Mouse (Mus musculus): Measurements from ENCODE around the gene Sprr2b. TPM values are rescaled to one million over a fixed set of nuclear protein-coding genes. Genes with fewer than 3 reads are reported as not detected.

The Sprr2b gene
- polyA plus RNA-seq, 1 experiment from 2014 or later, result not detected

GRCm38 (mm10) chr3:92351843-92352242 is 35.4 kb downstream of the Sprr2b start, which contains the start of gene Sprr2e:
Gene Sprr2e, plus strand, starts transcription at chr3:92352143.
- no peak within 1 kb of the TSS for H3K4me2 ChIP-seq
- no peak within 1 kb of the TSS for H3K27ac ChIP-seq
- H3K36me3 ChIP-seq, result no peaks in the 10 kb centered on the region
- no peaks in the 10 kb centered on the region for H3K27me3 ChIP-seq
- no peak within 1 kb of the TSS for H3K9ac ChIP-seq
- H3K4me3 ChIP-seq (replicated peaks), result no peak within 1 kb of the TSS
- no peaks in the 10 kb centered on the region for H3K9me3 ChIP-seq (replicated peaks)
- no peak for ATAC-seq (ENCODE audit: low read depth)
- no peak for DNase-seq
- WGBS (ENCODE audit: insufficient replicate concordance), result 60% methylated on average over 2 of the region's 2 CpGs
- H3K4me1 ChIP-seq (replicated peaks), result no peaks in the 10 kb centered on the region

GRCm38 (mm10) chr3:92361619-92362018 is 45.2 kb downstream of the Sprr2b start:
- H3K36me3 ChIP-seq, result no peaks in the 10 kb centered on the region
- no peak overlapping the region for H3K4me3 ChIP-seq (replicated peaks)
- DNase-seq (no peak), ATAC-seq (ENCODE audit: low read depth) (no peak)
- no peaks in the 10 kb centered on the region for H3K27me3 ChIP-seq
- no peak overlapping the region for H3K27ac ChIP-seq
- no peak overlapping the region for H3K4me2 ChIP-seq
- H3K9ac ChIP-seq, result no peak overlapping the region
- H3K4me1 ChIP-seq (replicated peaks), result no peaks in the 10 kb centered on the region
- H3K9me3 ChIP-seq (replicated peaks), result no peaks in the 10 kb centered on the region

- no peaks in the 10 kb centered on the region for H3K9me3 ChIP-seq (replicated peaks)
- 37% methylated on average over 3 of the region's 3 CpGs for WGBS (ENCODE audit: insufficient replicate concordance)
- H3K4me2 ChIP-seq, result no peak within 1 kb of the TSS
- no peaks in the 10 kb centered on the region for H3K36me3 ChIP-seq
- no peaks in the 10 kb centered on the region for H3K4me1 ChIP-seq (replicated peaks)
- H3K27ac ChIP-seq, result no peak within 1 kb of the TSS
- H3K27me3 ChIP-seq, result no peaks in the 10 kb centered on the region
- ATAC-seq (ENCODE audit: low read depth) (no peak), DNase-seq (no peak)
- no peak within 1 kb of the TSS for H3K9ac ChIP-seq
- no peak within 1 kb of the TSS for H3K4me3 ChIP-seq (replicated peaks)
These were observed 48.5 kb downstream of the Sprr2b start, which contains the start of gene Sprr2f for GRCm38 (mm10) chr3:92364887-92365286. Gene Sprr2f, plus strand, starts transcription at chr3:92365187.

Other genes starting within 250 kb of the Sprr2b start
- gene Lor, start 233.5 kb upstream of the Sprr2b start, polyA plus RNA-seq (2015; fragmentation: Nextera tagmentation; extraction: Ambion mirVana), result 0.13 and 0.14 TPM in 2 replicates
- gene Prr9, start 192.7 kb upstream of the Sprr2b start, polyA plus RNA-seq (2015; fragmentation: Nextera tagmentation; extraction: Ambion mirVana), result not detected in 2 replicates
- gene Lelp1, start 173.9 kb upstream of the Sprr2b start, polyA plus RNA-seq (2015; fragmentation: Nextera tagmentation; extraction: Ambion mirVana), result not detected in 2 replicates
- gene Sprr2a1, start 100.8 kb upstream of the Sprr2b start, polyA plus RNA-seq (2015; fragmentation: Nextera tagmentation; extraction: Ambion mirVana), result 0.06 TPM in 1 of 2 replicates, not detected in the other
- 0.44 and 0.61 TPM in 2 replicates for gene Sprr2a2, start 100.7 kb upstream of the Sprr2b start, polyA plus RNA-seq (2015; fragmentation: Nextera tagmentation; extraction: Ambion mirVana)
- gene Sprr2a3, start 31.2 kb upstream of the Sprr2b start, polyA plus RNA-seq (2015; fragmentation: Nextera tagmentation; extraction: Ambion mirVana), result not detected in 2 replicates
- not detected in 2 replicates for gene Sprr2d, start 22.5 kb downstream of the Sprr2b start, polyA plus RNA-seq (2015; fragmentation: Nextera tagmentation; extraction: Ambion mirVana)
- gene Sprr2e, start 35.5 kb downstream of the Sprr2b start, polyA plus RNA-seq (2015; fragmentation: Nextera tagmentation; extraction: Ambion mirVana), result not detected in 2 replicates
- gene Sprr2f, start 48.6 kb downstream of the Sprr2b start, polyA plus RNA-seq (2015; fragmentation: Nextera tagmentation; extraction: Ambion mirVana), result not detected in 2 replicates
- gene Sprr2h, start 69.1 kb downstream of the Sprr2b start, polyA plus RNA-seq (2015; fragmentation: Nextera tagmentation; extraction: Ambion mirVana), result not detected in 2 replicates
- gene Sprr2i, start 91.4 kb downstream of the Sprr2b start, polyA plus RNA-seq (2015; fragmentation: Nextera tagmentation; extraction: Ambion mirVana), result not detected in 2 replicates
- not detected in 2 replicates for gene Sprr2j-ps, start 101.5 kb downstream of the Sprr2b start, polyA plus RNA-seq (2015; fragmentation: Nextera tagmentation; extraction: Ambion mirVana)
- 9.1 and 10.0 TPM in 2 replicates for gene Gm9774, start 112.8 kb downstream of the Sprr2b start, polyA plus RNA-seq (2015; fragmentation: Nextera tagmentation; extraction: Ambion mirVana)
- not detected in 2 replicates for gene Sprr2k, start 116.0 kb downstream of the Sprr2b start, polyA plus RNA-seq (2015; fragmentation: Nextera tagmentation; extraction: Ambion mirVana)
- gene Sprr1b, start 122.2 kb downstream of the Sprr2b start, polyA plus RNA-seq (2015; fragmentation: Nextera tagmentation; extraction: Ambion mirVana), result not detected in 2 replicates
- gene Sprr3, start 142.1 kb downstream of the Sprr2b start, polyA plus RNA-seq (2015; fragmentation: Nextera tagmentation; extraction: Ambion mirVana), result not detected in 2 replicates
- gene Sprr1a, start 169.3 kb downstream of the Sprr2b start, polyA plus RNA-seq (2015; fragmentation: Nextera tagmentation; extraction: Ambion mirVana), result not detected in 2 replicates
- not detected in 2 replicates for gene Sprr4, start 183.9 kb downstream of the Sprr2b start, polyA plus RNA-seq (2015; fragmentation: Nextera tagmentation; extraction: Ambion mirVana)
- gene 2310046K23Rik, start 217.9 kb downstream of the Sprr2b start, polyA plus RNA-seq (2015; fragmentation: Nextera tagmentation; extraction: Ambion mirVana), result not detected in 2 replicates

Measured in liver, embryonic 13.5 days (tissue).